Mouse (Mus musculus) kidney, postnatal 14 days (tissue): Measurements from ENCODE around the gene Dock4.

Experiments used
- DNase-seq: peaks from one replicate; pipeline ENCODE4 v3.0.0; 2022; ENCODE audit warnings: mixed read lengths

The Dock4 gene

DNA sequence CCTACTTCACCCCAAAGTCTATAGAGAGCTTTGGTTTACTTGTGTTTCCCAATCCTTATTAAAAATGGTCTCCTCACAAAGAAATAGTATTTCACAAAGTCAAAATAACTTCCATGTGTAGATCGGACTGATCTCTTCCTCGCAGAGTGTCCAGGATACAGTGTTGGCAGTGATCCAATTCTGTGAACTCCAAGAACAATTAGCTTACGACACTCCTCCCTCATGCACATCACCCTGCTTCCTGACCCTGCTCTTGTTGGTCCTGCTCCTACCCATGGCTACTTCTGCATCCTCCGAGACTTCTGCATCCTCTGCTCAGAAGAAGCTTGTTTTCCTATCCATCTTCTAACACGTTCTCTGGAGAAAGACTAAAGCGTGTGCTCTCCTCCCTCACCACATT, 213.9 kb downstream of the Dock4 start:
- peak; percentile 47 for DNase-seq

DNA sequence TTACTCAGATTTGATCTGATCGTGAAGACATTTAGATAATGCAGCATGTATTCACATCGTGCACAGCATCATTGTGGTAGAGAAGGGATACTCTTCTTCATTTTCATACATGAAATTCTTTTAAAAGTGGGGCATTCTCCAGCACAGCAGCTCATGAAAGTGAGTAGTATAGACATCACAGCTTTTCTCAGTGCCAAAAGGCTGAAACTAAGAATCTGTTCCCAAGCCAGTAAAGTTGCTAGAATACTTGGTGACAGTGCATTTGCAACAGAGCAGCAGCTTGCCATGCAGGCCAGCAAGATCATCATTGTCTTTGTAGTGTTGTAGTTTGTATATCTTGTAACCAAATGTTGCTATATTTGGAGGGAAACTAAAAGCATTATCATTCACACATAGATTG, 223.7 kb downstream of the Dock4 start:
- no peak for DNase-seq

- no peak for DNase-seq
These were observed 225.0 kb downstream of the Dock4 start for GRCm38 (mm10) chr12:40670766-40671165.

DNA sequence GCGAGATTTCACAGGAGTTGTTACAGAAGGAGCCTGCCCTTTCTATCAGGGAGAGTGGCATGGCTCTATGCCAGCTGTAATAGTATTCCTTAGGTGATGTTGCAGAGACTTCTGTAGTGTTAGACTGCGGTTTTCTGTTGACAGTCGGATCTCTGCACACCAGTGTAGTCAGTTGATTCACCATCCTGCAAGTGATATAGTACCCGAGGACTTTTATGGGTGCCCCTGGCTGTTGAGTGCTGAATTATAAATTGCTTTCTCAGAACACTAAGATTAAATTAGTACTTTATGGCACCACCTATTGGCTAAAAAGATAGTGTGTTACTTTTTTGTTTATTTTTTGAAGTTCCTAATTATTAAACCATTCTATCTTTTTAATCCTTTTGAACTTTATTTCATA, 234.0 kb downstream of the Dock4 start:
- no peak for DNase-seq

GRCm38 (mm10) chr12:40680551-40680950, 234.8 kb downstream of the Dock4 start:
- peak; percentile 52 for DNase-seq

DNA sequence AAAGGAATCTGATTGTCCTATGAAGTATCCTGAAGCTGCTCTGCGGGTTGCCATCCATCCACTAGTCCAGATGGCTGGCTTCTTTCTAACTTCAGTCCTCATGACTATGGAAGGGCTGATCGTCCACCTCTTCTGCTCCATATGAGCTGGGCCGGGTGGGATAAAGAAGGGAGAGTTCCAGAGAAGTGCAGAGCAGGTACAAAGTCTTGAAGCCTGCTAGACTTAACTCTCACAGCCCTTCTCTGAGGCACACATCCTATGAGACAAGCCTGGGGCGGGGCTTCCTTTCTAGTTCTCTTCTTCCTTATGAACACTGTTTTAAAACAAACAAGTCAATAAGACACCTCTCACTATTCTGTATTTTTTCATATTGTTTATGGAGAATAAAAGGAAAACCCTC, 245.7 kb downstream of the Dock4 start:
- no peak for DNase-seq

- DNase-seq: no peak
These were observed 248.4 kb downstream of the Dock4 start for GRCm38 (mm10) chr12:40694082-40694721.

DNA sequence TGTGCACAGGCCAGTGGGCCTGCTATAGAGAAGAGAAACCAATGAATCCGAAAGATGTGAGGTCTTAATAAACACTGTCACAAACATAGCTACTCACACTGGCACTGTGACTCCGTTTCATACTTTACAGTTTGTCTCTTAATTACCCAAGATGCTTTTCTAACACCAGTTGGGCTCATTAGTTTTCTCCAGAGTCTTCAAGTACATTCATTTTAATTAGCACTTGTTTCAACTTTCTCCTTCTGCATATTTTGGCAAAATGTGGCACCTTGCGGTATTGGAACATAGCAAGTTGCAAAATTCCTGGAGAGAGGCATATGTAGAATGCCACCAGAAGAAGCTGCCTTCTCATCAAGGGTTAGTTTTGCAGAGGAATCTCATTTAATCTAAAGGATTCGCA, 252.6 kb downstream of the Dock4 start:
- DNase-seq: no peak

DNA sequence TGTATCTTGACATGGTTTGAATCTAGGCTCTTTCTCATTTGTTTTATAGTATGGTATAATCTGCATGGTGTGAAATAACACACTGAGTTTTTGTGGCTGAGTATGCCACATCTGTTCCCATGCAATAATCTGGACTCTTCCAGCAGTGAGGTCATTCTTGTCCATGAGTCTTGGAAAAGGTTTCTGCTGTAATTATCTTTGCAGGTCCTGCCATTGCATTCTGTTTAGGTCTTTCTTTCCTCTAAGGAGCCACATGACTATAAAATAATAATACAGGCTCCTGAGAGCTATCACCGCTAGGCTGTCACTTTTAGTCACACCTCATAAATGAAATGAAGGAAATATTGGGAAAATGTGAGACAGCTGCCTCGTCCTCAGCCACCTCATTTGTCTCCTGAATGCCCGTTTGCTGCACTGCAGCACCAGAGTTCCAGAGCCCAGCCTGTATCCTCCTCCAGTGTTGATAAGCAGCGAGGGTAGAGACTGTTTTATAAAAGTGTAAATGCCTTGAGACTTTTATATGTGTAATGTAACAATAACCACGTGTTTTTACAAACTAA, 256.6 kb downstream of the Dock4 start:
- DNase-seq: no peak

DNA sequence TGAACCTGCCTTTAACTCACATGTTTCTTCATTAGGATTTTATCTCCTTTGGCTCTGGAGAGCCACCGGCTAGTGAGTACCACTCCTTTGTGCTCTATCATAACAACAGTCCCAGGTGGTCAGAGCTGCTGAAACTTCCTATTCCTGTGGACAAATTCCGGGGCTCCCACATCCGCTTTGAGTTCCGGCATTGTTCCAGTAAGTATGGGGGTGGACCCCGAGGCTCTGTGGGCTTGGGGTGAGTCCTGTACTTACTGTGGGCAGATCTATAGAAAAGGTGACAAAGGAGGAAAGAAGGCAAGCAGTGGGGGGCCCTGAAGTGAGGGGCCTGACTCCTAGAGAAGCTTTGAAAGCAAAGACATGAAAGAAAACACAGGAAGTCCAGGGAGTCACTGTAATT, 258.5 kb downstream of the Dock4 start:
- DNase-seq: no peak

GRCm38 (mm10) chr12:40707108-40707507, 261.4 kb downstream of the Dock4 start:
- DNase-seq: no peak

- no peak for DNase-seq
These were observed 263.3 kb downstream of the Dock4 start for GRCm38 (mm10) chr12:40709094-40709493.

- DNase-seq: no peak
These were observed 266.5 kb downstream of the Dock4 start for GRCm38 (mm10) chr12:40712235-40712634.

GRCm38 (mm10) chr12:40714288-40714687, 268.5 kb downstream of the Dock4 start:
- no peak for DNase-seq

- no peak for DNase-seq
These were observed 269.4 kb downstream of the Dock4 start for GRCm38 (mm10) chr12:40715174-40715573.

DNA sequence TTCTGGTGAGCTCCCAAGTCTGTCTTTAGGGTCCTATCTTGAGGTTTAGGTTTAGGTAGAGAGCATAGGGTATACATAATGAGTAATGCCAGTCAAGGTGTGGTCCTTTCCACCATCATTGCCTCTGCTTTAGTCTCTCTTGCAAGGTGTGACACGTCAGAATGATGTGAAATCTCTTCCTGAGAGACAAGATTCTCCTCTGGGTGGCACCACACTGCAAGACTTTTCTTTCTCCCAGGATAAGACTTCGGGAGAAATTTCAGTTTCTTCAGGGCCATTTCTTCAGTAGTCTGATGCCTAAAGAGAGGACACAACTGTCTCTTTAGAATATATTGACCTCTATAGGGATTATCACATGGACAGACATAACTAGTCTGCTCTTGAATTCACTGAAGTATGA, 282.6 kb downstream of the Dock4 start:
- DNase-seq: no peak

DNA sequence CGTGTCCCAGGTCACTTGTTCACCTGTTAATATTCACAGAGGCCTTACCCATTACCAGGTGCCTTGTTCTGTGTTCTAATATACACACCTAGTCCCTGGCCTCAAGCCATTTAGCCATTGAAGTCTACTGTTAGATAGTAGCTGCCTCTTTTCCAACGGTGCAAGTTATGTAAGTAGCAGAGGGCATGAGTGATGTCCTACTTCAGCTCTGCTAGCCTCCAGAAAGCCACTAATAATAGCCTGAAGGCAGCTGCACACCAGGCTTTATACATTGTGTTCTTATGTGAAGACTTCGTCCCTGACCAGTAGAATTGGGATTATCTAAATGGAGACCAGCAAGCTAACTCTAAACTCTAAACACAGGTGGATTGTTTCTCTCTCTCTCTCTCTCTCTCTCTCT, 285.0 kb downstream of the Dock4 start:
- no peak for DNase-seq

DNA sequence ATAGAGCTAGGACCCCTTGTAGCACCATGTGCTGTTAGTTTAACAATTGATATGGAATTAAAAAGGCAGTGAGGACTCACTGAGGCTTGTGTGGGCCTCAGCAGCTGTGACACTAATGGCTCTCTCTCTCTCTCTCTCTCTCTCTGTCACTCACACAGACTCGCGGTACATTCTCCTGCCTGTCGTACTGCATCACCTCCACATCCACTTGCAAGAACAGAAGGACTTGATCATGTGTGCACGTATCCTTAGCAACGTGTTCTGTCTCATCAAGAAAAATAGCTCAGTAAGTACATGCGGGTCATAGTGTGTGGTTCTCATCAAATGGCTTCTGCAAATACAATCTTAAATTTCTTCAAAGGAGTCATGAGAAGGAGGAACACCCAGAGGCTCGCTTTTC, 299.7 kb downstream of the Dock4 start:
- DNase-seq: no peak

DNA sequence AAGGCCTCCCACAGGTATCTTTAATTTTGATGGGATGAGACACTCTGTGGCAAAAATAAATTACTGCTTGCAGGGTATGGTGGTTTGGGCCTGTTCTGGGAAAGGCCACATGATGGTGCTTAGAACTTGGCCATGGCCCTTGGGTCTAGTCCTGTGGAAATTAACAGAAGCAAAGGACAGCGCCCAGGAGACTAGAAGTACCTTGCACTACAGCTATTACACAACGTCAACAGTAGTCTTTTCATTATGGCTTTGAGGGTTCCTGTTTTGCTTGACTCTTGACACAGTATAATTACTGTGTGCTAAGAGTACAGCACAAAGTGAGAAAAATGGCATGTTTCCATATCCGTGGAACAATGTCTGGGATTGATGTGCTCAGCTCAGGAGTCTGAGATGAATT, 300.3 kb downstream of the Dock4 start:
- no peak for DNase-seq

GRCm38 (mm10) chr12:40759281-40759680, 313.5 kb downstream of the Dock4 start:
- no peak for DNase-seq

- DNase-seq: no peak
These were observed 321.6 kb downstream of the Dock4 start for GRCm38 (mm10) chr12:40767258-40767816.

- no peak for DNase-seq
These were observed 327.3 kb downstream of the Dock4 start for GRCm38 (mm10) chr12:40773091-40773490.

DNA sequence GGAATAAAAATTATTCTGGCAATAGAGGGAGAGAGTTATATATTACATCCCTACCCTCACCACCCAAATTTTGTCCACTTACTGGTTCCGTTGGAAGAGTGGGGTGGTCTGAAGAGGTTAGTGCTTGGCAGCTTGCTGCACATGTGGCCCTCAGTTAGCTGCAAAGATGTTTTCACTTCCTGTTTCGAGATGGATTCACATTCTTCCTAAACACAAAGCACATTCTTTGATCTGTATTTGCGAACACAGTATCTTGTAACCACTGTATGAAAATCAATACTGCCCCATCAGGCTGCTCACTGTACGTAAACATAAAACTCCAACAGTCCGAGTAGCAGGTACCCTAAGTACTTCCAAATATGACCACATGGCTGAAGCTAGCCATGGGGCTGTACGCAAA, 335.8 kb downstream of the Dock4 start:
- no peak for DNase-seq

- DNase-seq: peak; percentile 43
These were observed 342.9 kb downstream of the Dock4 start for GRCm38 (mm10) chr12:40788621-40789111.
